Mouse (Mus musculus) left cerebral cortex, adult 6 months (tissue): ENCODE results near the gene Fuca2. TPM values are rescaled to one million over a fixed set of nuclear protein-coding genes. Genes with fewer than 3 reads are reported as not detected.

Experiments used
- long read RNA-seq, 2 experiments: library from polyadenylated mRNA; unstranded; transcript quantifications; one replicate each; pipeline ENCODE4 v2.0.0; 2019 to 2020
- polyA plus RNA-seq: library from polyadenylated mRNA; unstranded; fragments of <200 nt; fragmentation: Nextera tagmentation; gene quantifications from 2 replicates; pipeline ENCODE4 v1.2.3, GENCODE M21; 2021

The Fuca2 gene
- polyA plus RNA-seq, result 39.8 and 40.6 TPM in 2 replicates
- long read RNA-seq, experiment 1, full-length matches to known transcripts, result 251 of 290 reads
- long read RNA-seq, experiment 1, partial matches to known transcripts, result 10 of 290 reads
- long read RNA-seq, experiment 1, other reads (novel, unspliced or antisense), result 29 of 290 reads
- long read RNA-seq, experiment 2, full-length matches to known transcripts, result 41 of 56 reads
- long read RNA-seq, experiment 2, partial matches to known transcripts, result 4 of 56 reads
- long read RNA-seq, experiment 2, other reads (novel, unspliced or antisense), result 11 of 56 reads

DNA sequence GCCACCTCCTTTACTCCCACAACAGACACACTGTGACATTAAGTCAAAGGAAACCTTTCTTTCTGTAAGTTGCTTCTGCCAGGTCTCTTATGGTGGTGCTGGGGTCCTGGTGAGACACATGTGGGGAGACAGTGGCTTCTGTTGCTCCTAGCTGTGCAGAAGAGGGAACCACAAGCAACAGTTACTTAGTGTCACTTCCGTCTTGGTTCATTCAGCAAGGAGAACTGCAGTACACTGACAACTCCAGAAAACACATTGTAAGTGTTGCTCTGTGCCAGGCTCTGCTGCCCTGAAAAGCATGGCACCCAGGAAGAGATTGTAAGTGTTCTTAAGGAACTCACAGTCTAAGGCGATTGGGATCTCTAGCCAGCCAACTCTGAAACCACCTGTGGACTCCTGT, at the start of gene Fuca2:
Fuca2 (plus strand) TSS at position 210 of the 400 bp plus-strand sequence.

DNA sequence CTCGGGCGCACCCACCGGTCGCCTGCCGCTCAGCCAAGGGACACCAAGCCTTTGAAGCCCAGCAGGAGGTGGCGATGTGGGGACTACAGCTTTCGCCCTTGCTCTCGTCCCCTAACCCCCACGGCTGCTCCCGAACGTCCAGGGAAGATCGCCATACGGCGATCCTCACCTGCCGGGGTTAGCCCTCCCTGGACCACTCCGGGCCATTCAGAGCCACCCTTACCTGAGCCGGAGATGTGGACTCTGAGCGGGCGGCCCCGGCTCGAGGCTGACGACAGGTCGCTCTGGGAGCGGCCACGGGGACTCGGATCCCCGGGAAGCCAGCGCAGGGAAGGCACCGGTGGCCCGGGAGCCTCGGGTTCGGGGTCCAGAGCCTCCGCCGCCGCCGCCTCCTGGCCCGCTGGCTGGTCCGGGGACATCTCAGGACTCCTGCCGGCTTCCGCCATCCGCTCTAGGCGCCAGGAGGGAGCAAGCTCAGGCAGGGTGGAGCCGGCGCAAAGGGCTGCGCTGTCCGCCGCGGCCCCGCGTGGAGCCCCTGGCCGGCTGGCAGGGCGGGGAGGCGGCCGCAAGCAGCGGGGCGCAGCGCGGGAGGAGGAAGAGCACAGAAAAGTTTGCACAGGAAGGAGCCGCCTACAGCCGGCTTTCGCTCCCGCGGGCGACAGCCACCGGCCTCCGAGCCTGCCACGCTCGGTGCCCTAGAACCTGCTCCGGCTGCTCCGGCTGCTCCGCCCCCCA, 25.3 kb upstream of the Fuca2 start, which contains the start of gene Phactr2:
Phactr2 (minus strand) TSS at position 580 of the 735 bp plus-strand sequence.

DNA sequence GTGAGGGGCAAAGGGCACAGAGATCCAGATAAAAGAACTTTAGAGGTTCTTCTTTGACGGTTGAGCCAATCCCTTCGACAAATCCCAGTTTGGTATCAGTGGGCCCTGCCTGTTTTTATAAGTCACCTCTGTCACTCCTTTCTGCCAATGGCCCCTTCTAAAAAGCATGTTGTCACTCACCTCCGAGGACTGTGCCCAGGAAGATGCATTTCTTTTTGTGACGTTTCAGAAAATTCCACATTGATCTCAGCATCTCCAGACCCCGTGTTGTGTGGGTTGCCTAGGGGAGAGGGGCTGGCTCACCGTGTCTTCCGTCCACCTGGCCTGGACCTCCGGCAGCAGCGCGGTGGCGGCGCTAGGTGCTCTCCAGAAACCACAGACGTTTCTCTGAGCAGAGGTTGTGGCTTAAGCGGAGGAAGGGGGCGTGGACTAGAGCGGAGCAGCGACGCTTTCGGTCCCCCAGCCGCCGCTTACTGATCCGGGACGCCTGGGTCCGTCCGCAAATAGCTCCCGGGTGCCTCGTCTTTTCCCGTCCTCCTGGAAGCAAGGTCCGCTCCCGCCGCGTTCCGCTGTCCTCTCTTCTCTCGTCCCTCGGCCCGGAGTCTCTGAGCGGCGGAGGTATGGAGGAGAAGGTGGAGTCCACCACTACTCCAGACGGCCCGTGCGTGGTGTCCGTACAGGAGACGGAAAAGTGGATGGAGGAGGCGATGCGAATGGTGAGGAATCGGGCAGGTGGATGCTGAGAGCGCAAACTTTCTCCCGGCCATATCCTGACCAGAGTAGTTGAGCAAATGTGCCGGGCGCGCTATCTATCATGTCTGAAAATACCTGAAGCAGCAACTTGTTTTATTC, 53.5 kb downstream of the Fuca2 start, which contains the start of the genes Adat2 and Pex3:
Adat2 (plus strand) TSS at position 249 of the 852 bp plus-strand sequence.
Pex3 (minus strand) TSS at position 497 of the 852 bp plus-strand sequence.

Other genes with a start within 250 kb of the Fuca2 start
- 9.1 and 11.9 TPM in 2 replicates for gene Phactr2, start 25.1 kb upstream of the Fuca2 start, polyA plus RNA-seq
- gene Adat2, start 53.4 kb downstream of the Fuca2 start, polyA plus RNA-seq, result 4.2 and 4.4 TPM in 2 replicates
- gene Pex3, start 53.6 kb downstream of the Fuca2 start, polyA plus RNA-seq, result 17.1 and 25.8 TPM in 2 replicates